Comparison of ENCODE assay signal across 12 mouse cellular contexts in genomic region chr6:87906632-87907031, GRCm38 (mm10). TPM values are rescaled to one million over a fixed set of nuclear protein-coding genes. Genes with fewer than 3 reads are reported as not detected.
A peak's percentile ranks its signal among the peaks of the same experiment; 100 is the strongest.
DNase-seq lines count a peak whose midpoint lies in the region; ATAC-seq and TF ChIP-seq lines count a peak whose summit lies in the region.
"Had no signal": no experiment of that assay in that cellular context is flagged by ENCODE, and none has a peak within 500 bp of the region (broad histone marks: within the 10 kb centered on the region; RNA-seq: fewer than 3 reads in every experiment).

No protein-coding gene starts in this region.

- 65% methylated on average over 5 of the region's 5 CpGs for WGBS in cerebellum, adult 2 months

- no peaks in the 10 kb centered on the region for H3K27me3 ChIP-seq in cerebellum, adult 2 months (ENCODE audit: control insufficient read depth, insufficient read depth, low read length)
- H3K27me3 ChIP-seq: liver, embryonic 15.5 days had no signal

- 0 out of 2 replicates have a peak, but pooled peaks have one; percentile 20 for TF ChIP-seq CTCF in cerebellum, adult 2 months (IDR thresholded peaks at IDR 0.05; ENCODE audit: borderline replicate concordance, insufficient read depth, low read depth, low read length)
- peak; percentile 75 for TF ChIP-seq CTCF in layer of hippocampus, adult 2 months (conservative IDR thresholded peaks at IDR 0.05)
- TF ChIP-seq CTCF in bone marrow macrophage, adult 2 months (IDR thresholded peaks at IDR 0.05; ENCODE audit: low read depth, low read length): peak; percentile 31; the same call in 1 of the 2 replicates

- H3K4me1 ChIP-seq in cerebellum, adult 2 months (ENCODE audit: control insufficient read depth, insufficient read depth, low read length): no peaks in the 10 kb centered on the region
- H3K4me1 ChIP-seq in bone marrow macrophage, adult 2 months (ENCODE audit: control insufficient read depth, insufficient read depth, low read length): no peaks in the 10 kb centered on the region
- H3K4me1 ChIP-seq: liver, embryonic 15.5 days had no signal

- no peak for TF ChIP-seq POLR2A in cerebellum, adult 2 months (IDR thresholded peaks at IDR 0.05; ENCODE audit: borderline replicate concordance, insufficient read depth, low read length)
- TF ChIP-seq POLR2A in bone marrow macrophage, adult 2 months (IDR thresholded peaks at IDR 0.05; ENCODE audit: borderline replicate concordance, low read depth, low read length): no peak

- no peak overlapping the region for H3K4me3 ChIP-seq in cerebellum, adult 2 months (replicated peaks; ENCODE audit: insufficient read depth, low read depth, low read length)
- H3K4me3 ChIP-seq in layer of hippocampus, adult 2 months: no peak overlapping the region
- H3K4me3 ChIP-seq in bone marrow macrophage, adult 2 months (ENCODE audit: insufficient read depth, low read length): no peak overlapping the region
- H3K4me3 ChIP-seq: liver, embryonic 15.5 days had no signal

- DNase-seq in cerebellum, adult 2 months: no peak
- DNase-seq in cerebellum, adult 11-12 months: no peak
- no peak for DNase-seq in layer of hippocampus, adult 2 months (ENCODE audit: low spot score in 2 of 2)
- no peak for DNase-seq in layer of hippocampus, adult 9-11 months
- peak; percentile 41 for DNase-seq in 416B (ENCODE audit: low read depth)
- DNase-seq in urinary bladder, postnatal 10 days (ENCODE audit: low spot score): no peak
- DNase-seq: adrenal gland, adult 2 months; cerebellum, adult 18-20 months; gastrocnemius, postnatal 36 days had no signal

- H3K27ac ChIP-seq in cerebellum, adult 2 months (ENCODE audit: insufficient read depth, low read length): no peak overlapping the region
- no peak overlapping the region for H3K27ac ChIP-seq in layer of hippocampus, adult 2 months
- H3K27ac ChIP-seq in bone marrow macrophage, adult 2 months (ENCODE audit: insufficient read depth, low read depth, low read length): no peak overlapping the region
- H3K27ac ChIP-seq: liver, embryonic 15.5 days had no signal

- no peak for ATAC-seq in erythroid progenitor cell, adult 5-6 weeks (replicated peaks; ENCODE audit: low FRiP score, poor library complexity, severe bottlenecking)

RNA-seq across cellular contexts. Expression of gene Hmces, which starts 7.1 kb away (rescaled TPM):
- polyA plus RNA-seq in cerebellum, adult 2 months (2012; rRNA removed): 45.9 and 49.9 TPM in 2 replicates
- total RNA-seq in layer of hippocampus, adult 2 months (2021): 10 to 100 TPM; 23.0 to 27.3 TPM
- polyA plus RNA-seq in bone marrow macrophage, adult 2 months (2012; ENCODE audit: insufficient read depth, insufficient read length, missing spikeins): 20.0 and 21.2 TPM in 2 replicates
- 13.0 and 21.4 TPM in 2 replicates for total RNA-seq in erythroid progenitor cell, adult 5-6 weeks (2015; ENCODE audit: low replicate concordance)
- 8.8 and 30.4 TPM in 2 replicates for total RNA-seq in erythroid progenitor cell, adult 5-6 weeks (2017; ENCODE audit: low replicate concordance)

RNA-seq across cellular contexts. Expression of gene Copg1, which starts 19.0 kb away (rescaled TPM):
- 262 and 265 TPM in 2 replicates for polyA plus RNA-seq in cerebellum, adult 2 months (2012; rRNA removed)
- 100 to 1,000 TPM; 258 to 266 TPM for total RNA-seq in layer of hippocampus, adult 2 months (2021)
- polyA plus RNA-seq in bone marrow macrophage, adult 2 months (2012; ENCODE audit: insufficient read depth, insufficient read length, missing spikeins): 49.5 and 51.7 TPM in 2 replicates
- total RNA-seq in erythroid progenitor cell, adult 5-6 weeks (2015; ENCODE audit: low replicate concordance): 32.8 and 34.4 TPM in 2 replicates
- 35.5 and 44.9 TPM in 2 replicates for total RNA-seq in erythroid progenitor cell, adult 5-6 weeks (2017; ENCODE audit: low replicate concordance)

RNA-seq across cellular contexts. Expression of gene Cnbp, which starts 55.7 kb away (rescaled TPM):
- 347 and 359 TPM in 2 replicates for polyA plus RNA-seq in cerebellum, adult 2 months (2012; rRNA removed)
- 100 to 1,000 TPM; 255 to 275 TPM for total RNA-seq in layer of hippocampus, adult 2 months (2021)
- polyA plus RNA-seq in bone marrow macrophage, adult 2 months (2012; ENCODE audit: insufficient read depth, insufficient read length, missing spikeins): 169 and 174 TPM in 2 replicates
- 296 and 321 TPM in 2 replicates for total RNA-seq in erythroid progenitor cell, adult 5-6 weeks (2015; ENCODE audit: low replicate concordance)
- 347 and 417 TPM in 2 replicates for total RNA-seq in erythroid progenitor cell, adult 5-6 weeks (2017; ENCODE audit: low replicate concordance)

Comparison
In these comparisons a context has a peak if more than half of its experiments do, and no peak if none do; other contexts are left out.
1. CTCF ChIP-seq: peak in every context shown above with its lines; median percentile 75 in layer of hippocampus, adult 2 months; 31 in bone marrow macrophage, adult 2 months; 20 in cerebellum, adult 2 months.
2. RNA of gene Copg1, which starts 19.0 kb away (total RNA-seq): 258 to 266 TPM in layer of hippocampus, adult 2 months; 32.8 to 44.9 TPM in erythroid progenitor cell, adult 5-6 weeks; every median in the first group is over 4 times any median in the second.